Mouse (Mus musculus): ENCODE measurements at regions not wholly inside any gene's neighbourhood (a gene's known extent, or its start where the extent isn't known, plus 50 kb on each side); places are given as distances from the start of the nearest gene placed in this dataset.

DNA sequence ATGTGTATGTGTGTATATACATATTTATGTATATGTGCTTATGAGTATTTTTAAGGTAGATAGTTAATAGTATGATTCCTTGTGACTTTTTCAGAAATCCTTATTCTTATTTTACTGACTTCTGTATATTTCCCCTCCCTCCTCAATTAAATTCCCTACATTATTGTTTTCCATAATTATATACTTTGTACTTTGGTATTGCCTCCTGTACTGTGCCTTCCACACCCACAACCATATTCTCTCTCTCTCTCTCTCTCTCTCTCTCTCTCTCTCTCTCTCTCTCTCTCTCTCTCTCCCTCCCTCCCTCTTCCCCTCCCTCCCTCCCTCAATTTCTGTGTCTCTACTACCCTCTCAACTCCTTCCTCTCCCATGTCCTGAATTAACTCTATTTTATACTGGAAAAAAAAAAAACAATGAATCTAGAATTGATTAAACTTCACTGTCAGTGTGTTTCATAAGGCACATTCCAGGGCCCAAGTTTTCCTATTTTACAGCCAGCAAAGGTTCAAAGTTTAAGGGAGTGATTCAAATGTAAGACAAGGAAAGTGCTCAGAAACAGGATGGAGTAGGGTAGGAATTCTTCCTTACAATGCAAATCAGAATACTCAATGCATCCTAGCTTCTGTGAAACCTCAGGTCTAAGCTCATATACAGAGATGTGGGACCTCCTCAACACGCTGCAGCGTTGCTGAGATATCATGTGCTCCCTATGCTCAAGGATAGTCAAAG, 911.9 kb downstream of the Speer2 start:
- DNase-seq (ENCODE audit: low read depth, low spot score) = no peak

DNA sequence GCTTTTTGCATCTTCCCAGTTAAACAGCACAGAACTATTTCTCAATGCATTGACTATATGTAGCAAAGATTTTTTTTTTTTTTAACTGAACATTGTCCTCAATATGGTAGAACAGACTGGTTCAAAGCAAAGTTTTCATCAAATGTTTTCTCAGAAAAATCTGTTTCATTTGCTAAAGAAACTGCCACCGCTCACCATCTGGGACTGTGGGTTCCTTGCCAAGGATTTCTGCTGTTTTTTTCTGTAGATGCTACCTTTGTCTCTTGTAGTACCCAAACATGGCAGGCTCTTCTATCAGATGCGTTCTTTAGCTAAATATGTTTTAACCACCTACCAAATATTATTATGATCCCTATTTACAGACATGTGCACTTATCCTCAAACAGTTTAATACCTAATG, 952.7 kb downstream of the Speer2 start:
- peak; percentile 50 for DNase-seq (ENCODE audit: low read depth, low spot score)

GRCm38 (mm10) chr16:68898136-68898535, 965.4 kb downstream of the Speer2 start:
- DNase-seq (ENCODE audit: low read depth, low spot score) = peak; percentile 16

DNA sequence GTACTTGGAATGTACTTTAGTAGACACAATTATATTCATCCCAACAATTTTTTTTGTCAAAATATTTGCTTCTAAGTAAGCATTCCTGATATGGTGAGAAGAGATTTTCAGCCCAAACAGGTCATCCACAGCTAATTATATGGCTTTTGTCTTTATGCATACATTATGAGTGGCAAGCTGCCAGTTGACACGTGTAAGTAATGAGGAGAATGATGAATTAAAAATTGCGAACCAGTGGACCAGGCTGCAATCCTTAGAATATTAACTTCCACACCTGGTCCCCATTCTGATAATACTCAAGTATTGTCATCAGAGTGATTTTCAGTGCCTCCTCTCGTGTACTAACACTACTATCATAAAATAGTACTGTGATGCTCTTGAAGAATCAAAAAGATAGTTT, 1014.8 kb downstream of the Speer2 start:
- DNase-seq (ENCODE audit: low read depth, low spot score) = no peak
